ENCODE assay signal across 13 mouse cellular contexts in genomic region chr4:117837271-117837670, GRCm38 (mm10). TPM values are rescaled to one million over a fixed set of nuclear protein-coding genes. Genes with fewer than 3 reads are reported as not detected.
DNase-seq lines count a peak whose midpoint lies in the region; ATAC-seq lines count a peak whose summit lies in the region.
"Had no signal": no experiment of that assay in that cellular context is flagged by ENCODE, and none has a peak within 500 bp of the region (broad histone marks: within the 10 kb centered on the region; RNA-seq: fewer than 3 reads in every experiment).

No protein-coding gene starts in this region.

- H3K9me3 ChIP-seq in heart, embryonic 12.5 days (replicated peaks) = no peaks in the 10 kb centered on the region
- H3K9me3 ChIP-seq in embryonic facial prominence, embryonic 12.5 days = no peaks in the 10 kb centered on the region
- no peaks in the 10 kb centered on the region for H3K9me3 ChIP-seq in hindbrain, embryonic 16.5 days (ENCODE audit: control insufficient read depth, low read length)
- no peaks in the 10 kb centered on the region for H3K9me3 ChIP-seq in midbrain, embryonic 14.5 days (ENCODE audit: control insufficient read depth, low read length)
- H3K9me3 ChIP-seq: embryonic facial prominence, embryonic 15.5 days; heart, embryonic 15.5 days; midbrain, embryonic 12.5 days had no signal

- no peak for DNase-seq in heart, adult 9 months (ENCODE audit: low spot score in 2 of 2)
- DNase-seq in midbrain, embryonic 14.5 days = no peak
- no peak for DNase-seq in frontal cortex, postnatal 10 days (ENCODE audit: low spot score in 2 of 2)
- DNase-seq in thymus, postnatal 36 days = no peak
- DNase-seq: adrenal gland, postnatal 25 days; cerebellum, adult 11 months; lung, adult 18-20 months had no signal

- H3K36me3 ChIP-seq in heart, embryonic 12.5 days = no peaks in the 10 kb centered on the region
- no peaks in the 10 kb centered on the region for H3K36me3 ChIP-seq in embryonic facial prominence, embryonic 12.5 days
- no peaks in the 10 kb centered on the region for H3K36me3 ChIP-seq in hindbrain, embryonic 16.5 days (ENCODE audit: control insufficient read depth, insufficient read depth, low read length)
- no peaks in the 10 kb centered on the region for H3K36me3 ChIP-seq in midbrain, embryonic 14.5 days (ENCODE audit: control insufficient read depth, insufficient read depth, low read length)
- H3K36me3 ChIP-seq: embryonic facial prominence, embryonic 15.5 days; heart, embryonic 15.5 days; midbrain, embryonic 12.5 days had no signal

- no peak for ATAC-seq in heart, embryonic 12.5 days (ENCODE audit: insufficient number of reproducible peaks, low FRiP score)
- ATAC-seq in embryonic facial prominence, embryonic 12.5 days (ENCODE audit: insufficient number of reproducible peaks, insufficient read depth, low FRiP score, low TSS enrichment) = no peak
- no peak for ATAC-seq in hindbrain, embryonic 16.5 days
- ATAC-seq in midbrain, embryonic 14.5 days (ENCODE audit: low FRiP score, low TSS enrichment) = no peak

- H3K4me2 ChIP-seq in heart, embryonic 12.5 days = peak overlapping the region; percentile 89
- H3K4me2 ChIP-seq in embryonic facial prominence, embryonic 12.5 days (replicated peaks) = no peak overlapping the region
- H3K4me2 ChIP-seq in hindbrain, embryonic 16.5 days (ENCODE audit: low read length) = peak overlapping the region; percentile 89
- 0 out of 2 replicates have a peak overlapping the region, but pooled peaks have one; percentile 74 for H3K4me2 ChIP-seq in midbrain, embryonic 14.5 days (ENCODE audit: low read length)

- peak overlapping the region; percentile 76 for H3K4me3 ChIP-seq in heart, embryonic 12.5 days
- peak overlapping the region; percentile 70; the same call in 1 of the 2 replicates for H3K4me3 ChIP-seq in embryonic facial prominence, embryonic 12.5 days
- H3K4me3 ChIP-seq in hindbrain, embryonic 16.5 days (ENCODE audit: low read length) = no peak overlapping the region
- H3K4me3 ChIP-seq in midbrain, embryonic 14.5 days (replicated peaks; ENCODE audit: low read depth, low read length) = no peak overlapping the region

- WGBS in heart, embryonic 12.5 days = 58% methylated on average over 4 of the region's 4 CpGs
- 74% methylated on average over 4 of the region's 4 CpGs for WGBS in embryonic facial prominence, embryonic 12.5 days
- 61% methylated on average over 4 of the region's 4 CpGs for WGBS in hindbrain, embryonic 16.5 days
- 67% methylated on average over 4 of the region's 4 CpGs for WGBS in midbrain, embryonic 14.5 days

- no peaks in the 10 kb centered on the region for H3K27me3 ChIP-seq in heart, embryonic 12.5 days (replicated peaks)
- no peaks in the 10 kb centered on the region for H3K27me3 ChIP-seq in embryonic facial prominence, embryonic 12.5 days
- no peaks in the 10 kb centered on the region; the same call in 1 of the 2 replicates for H3K27me3 ChIP-seq in hindbrain, embryonic 16.5 days (replicated peaks; ENCODE audit: control insufficient read depth, insufficient read depth, low read length)
- H3K27me3 ChIP-seq in midbrain, embryonic 14.5 days (ENCODE audit: control insufficient read depth, insufficient read depth, low read length) = no peaks in the 10 kb centered on the region
- H3K27me3 ChIP-seq: embryonic facial prominence, embryonic 15.5 days; heart, embryonic 15.5 days had no signal

- no peak overlapping the region for H3K27ac ChIP-seq in heart, embryonic 12.5 days (ENCODE audit: poor library complexity, severe bottlenecking)
- H3K27ac ChIP-seq in embryonic facial prominence, embryonic 12.5 days = no peak overlapping the region; the same call in 1 of the 2 replicates
- no peak overlapping the region for H3K27ac ChIP-seq in hindbrain, embryonic 16.5 days (ENCODE audit: low read depth, low read length)
- no peak overlapping the region for H3K27ac ChIP-seq in midbrain, embryonic 14.5 days (replicated peaks; ENCODE audit: low read depth, low read length)
- H3K27ac ChIP-seq: embryonic facial prominence, embryonic 15.5 days; heart, embryonic 15.5 days had no signal

- peaks cover 9% of the 10 kb centered on the region for H3K4me1 ChIP-seq in heart, embryonic 12.5 days (replicated peaks)
- peaks cover 7% of the 10 kb centered on the region for H3K4me1 ChIP-seq in embryonic facial prominence, embryonic 12.5 days
- H3K4me1 ChIP-seq in hindbrain, embryonic 16.5 days (ENCODE audit: control insufficient read depth, insufficient read depth, low read depth, low read length) = peaks cover 6% of the 10 kb centered on the region
- H3K4me1 ChIP-seq in midbrain, embryonic 14.5 days (ENCODE audit: control insufficient read depth, insufficient read depth, low read length) = peaks cover 8% of the 10 kb centered on the region

- H3K9ac ChIP-seq in heart, embryonic 12.5 days = no peak overlapping the region
- no peak overlapping the region for H3K9ac ChIP-seq in embryonic facial prominence, embryonic 12.5 days
- no peak overlapping the region for H3K9ac ChIP-seq in hindbrain, embryonic 16.5 days (ENCODE audit: low read depth, low read length)
- no peak overlapping the region for H3K9ac ChIP-seq in midbrain, embryonic 14.5 days (replicated peaks; ENCODE audit: low read length)
- H3K9ac ChIP-seq: embryonic facial prominence, embryonic 15.5 days; midbrain, embryonic 12.5 days had no signal

RNA-seq across cellular contexts. Expression of gene Slc6a9, which starts 3.0 kb away (rescaled TPM):
- polyA plus RNA-seq in heart, embryonic 12.5 days (2016; fragmentation: Nextera tagmentation; extraction: Ambion mirVana) = 10.3 and 10.8 TPM in 2 replicates
- polyA plus RNA-seq in embryonic facial prominence, embryonic 12.5 days (2016; fragmentation: Nextera tagmentation; extraction: Ambion mirVana) = 14.3 and 16.0 TPM in 2 replicates
- 55.3 and 63.8 TPM in 2 replicates for polyA plus RNA-seq in hindbrain, embryonic 16.5 days (2015; fragmentation: Nextera tagmentation; extraction: Ambion mirVana)
- polyA plus RNA-seq in midbrain, embryonic 14.5 days (2014; fragmentation: Nextera tagmentation; extraction: Ambion mirVana) = 18.4 and 26.4 TPM in 2 replicates

RNA-seq across cellular contexts. Expression of gene Ccdc24, which starts 35.1 kb away (rescaled TPM):
- 0.74 and 0.91 TPM in 2 replicates for polyA plus RNA-seq in heart, embryonic 12.5 days (2016; fragmentation: Nextera tagmentation; extraction: Ambion mirVana)
- polyA plus RNA-seq in embryonic facial prominence, embryonic 12.5 days (2016; fragmentation: Nextera tagmentation; extraction: Ambion mirVana) = 1.8 and 2.3 TPM in 2 replicates
- polyA plus RNA-seq in hindbrain, embryonic 16.5 days (2015; fragmentation: Nextera tagmentation; extraction: Ambion mirVana) = 2.1 and 2.2 TPM in 2 replicates
- polyA plus RNA-seq in midbrain, embryonic 14.5 days (2014; fragmentation: Nextera tagmentation; extraction: Ambion mirVana) = 3.0 TPM in 2 replicates

RNA-seq across cellular contexts. Expression of gene B4galt2, which starts 46.0 kb away (rescaled TPM):
- polyA plus RNA-seq in heart, embryonic 12.5 days (2016; fragmentation: Nextera tagmentation; extraction: Ambion mirVana) = 18.3 and 19.4 TPM in 2 replicates
- 42.8 and 43.1 TPM in 2 replicates for polyA plus RNA-seq in embryonic facial prominence, embryonic 12.5 days (2016; fragmentation: Nextera tagmentation; extraction: Ambion mirVana)
- 64.4 and 65.6 TPM in 2 replicates for polyA plus RNA-seq in hindbrain, embryonic 16.5 days (2015; fragmentation: Nextera tagmentation; extraction: Ambion mirVana)
- polyA plus RNA-seq in midbrain, embryonic 14.5 days (2014; fragmentation: Nextera tagmentation; extraction: Ambion mirVana) = 78.1 and 94.2 TPM in 2 replicates

RNA-seq across cellular contexts. Expression of gene Atp6v0b, which starts 49.9 kb away (rescaled TPM):
- 183 and 196 TPM in 2 replicates for polyA plus RNA-seq in heart, embryonic 12.5 days (2016; fragmentation: Nextera tagmentation; extraction: Ambion mirVana)
- 181 and 194 TPM in 2 replicates for polyA plus RNA-seq in embryonic facial prominence, embryonic 12.5 days (2016; fragmentation: Nextera tagmentation; extraction: Ambion mirVana)
- polyA plus RNA-seq in hindbrain, embryonic 16.5 days (2015; fragmentation: Nextera tagmentation; extraction: Ambion mirVana) = 631 and 701 TPM in 2 replicates
- 528 and 640 TPM in 2 replicates for polyA plus RNA-seq in midbrain, embryonic 14.5 days (2014; fragmentation: Nextera tagmentation; extraction: Ambion mirVana)

RNA-seq across cellular contexts. Expression of gene Dph2, which starts 54.6 kb away (rescaled TPM):
- 12.4 and 12.9 TPM in 2 replicates for polyA plus RNA-seq in heart, embryonic 12.5 days (2016; fragmentation: Nextera tagmentation; extraction: Ambion mirVana)
- polyA plus RNA-seq in embryonic facial prominence, embryonic 12.5 days (2016; fragmentation: Nextera tagmentation; extraction: Ambion mirVana) = 21.0 and 21.7 TPM in 2 replicates
- polyA plus RNA-seq in hindbrain, embryonic 16.5 days (2015; fragmentation: Nextera tagmentation; extraction: Ambion mirVana) = 21.8 and 24.0 TPM in 2 replicates
- 20.6 and 26.1 TPM in 2 replicates for polyA plus RNA-seq in midbrain, embryonic 14.5 days (2014; fragmentation: Nextera tagmentation; extraction: Ambion mirVana)

Comparison
In these comparisons a context has a peak if more than half of its experiments do, and no peak if none do; other contexts are left out.
1. H3K4me3 ChIP-seq: peak in heart, embryonic 12.5 days (single experiment) and embryonic facial prominence, embryonic 12.5 days (single experiment); none in hindbrain, embryonic 16.5 days (single experiment) and midbrain, embryonic 14.5 days (single experiment).